Mouse (Mus musculus) heart, adult 2 months (tissue): ENCODE measurements at regions not wholly inside any gene's neighbourhood (a gene's known extent, or its start where the extent isn't known, plus 50 kb on each side); places are given as distances from the start of the nearest gene placed in this dataset.

ENCODE experiments used
- CTCF ChIP-seq: fragments of 200-600 bp; IDR thresholded peaks from 2 replicates; pipeline ENCODE4 v1.8.1; 2022; ENCODE audit warnings: antibody characterized with exemption, mild to moderate bottlenecking, moderate library complexity
- EP300 ChIP-seq: fragments of 200-500 bp; IDR thresholded peaks from 2 replicates; pipeline ENCODE4 v1.6.1; 2011; ENCODE audit warnings: low read depth, low read length, control low read depth; ENCODE audit not compliant: insufficient read depth
- POLR2A ChIP-seq: fragments of 200-500 bp; IDR thresholded peaks from 2 replicates; pipeline ENCODE4 v1.6.1; 2011; ENCODE audit warnings: mild to moderate bottlenecking, low read depth, low read length, control low read depth; ENCODE audit not compliant: insufficient read depth

- TF ChIP-seq POLR2A (no peak), CTCF (no peak), EP300 (no peak)
Measured at GRCm38 (mm10) chr12:26842696-26843095, 373.7 kb downstream of the Cmpk2 start.
